Mouse (Mus musculus) liver, postnatal 0 days (tissue): ENCODE results near the gene Nxpe3.

Experiments used
- CTCF ChIP-seq: sonication (generic); IDR thresholded peaks from 2 replicates; pipeline ENCODE4 v1.5.1; 2016; ENCODE audit warnings: antibody characterized with exemption, low read depth
- EP300 ChIP-seq: IDR thresholded peaks from 2 replicates; pipeline ENCODE4 v1.6.1; 2016; ENCODE audit warnings: antibody characterized with exemption, low read depth, mild to moderate bottlenecking

DNA sequence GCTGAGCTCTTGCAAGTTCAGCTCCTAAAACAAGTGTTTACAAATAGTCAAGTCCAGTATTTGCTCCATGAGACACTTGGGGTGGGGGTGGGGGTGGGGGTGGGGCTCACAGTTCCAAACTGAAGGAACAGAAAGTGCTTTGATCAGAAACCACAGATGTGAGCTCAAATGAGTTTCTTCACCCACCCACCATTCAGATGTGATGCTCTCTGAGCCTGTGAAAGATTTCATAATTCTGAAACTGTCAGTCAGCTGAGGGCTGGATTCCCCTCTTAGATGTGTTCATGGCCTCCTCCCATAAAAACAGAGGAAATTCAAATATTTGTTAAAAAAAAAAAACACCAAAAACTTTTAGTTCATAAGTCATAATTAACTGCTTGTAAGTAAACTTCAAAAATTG is 59.3 kb downstream of the Nxpe3 start:
- TF ChIP-seq EP300 = no peak
- TF ChIP-seq CTCF = no peak
